Mouse (Mus musculus): Measurements from ENCODE around the gene Tiam1. TPM values are rescaled to one million over a fixed set of nuclear protein-coding genes. Genes with fewer than 3 reads are reported as not detected.

Gene Tiam1
- total RNA-seq, 2 experiments from 2014 or later: 68.4 to 75.3 TPM

DNA sequence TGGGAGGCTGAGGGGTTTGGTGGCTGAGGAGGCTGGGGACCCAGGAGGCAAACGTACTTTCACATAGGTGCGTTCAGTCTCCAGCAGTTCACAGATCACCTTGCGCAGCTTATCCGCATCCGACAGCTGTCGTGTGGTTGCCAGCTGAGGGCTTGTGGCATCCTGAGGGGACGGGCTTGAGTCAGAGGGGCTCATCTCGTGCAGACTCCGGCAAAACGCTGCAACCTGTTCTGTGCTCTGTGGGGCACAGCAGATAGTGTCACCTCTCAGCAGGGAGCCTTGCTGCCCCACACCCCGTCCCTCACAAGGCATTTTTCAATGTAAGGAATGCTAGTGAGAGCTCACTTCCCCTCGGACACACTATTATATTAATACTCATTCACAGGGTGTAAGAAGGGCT is 330.7 kb downstream of the Tiam1 start:
- no peak for DNase-seq (ENCODE audit: low spot score in 2 of 2)

DNA sequence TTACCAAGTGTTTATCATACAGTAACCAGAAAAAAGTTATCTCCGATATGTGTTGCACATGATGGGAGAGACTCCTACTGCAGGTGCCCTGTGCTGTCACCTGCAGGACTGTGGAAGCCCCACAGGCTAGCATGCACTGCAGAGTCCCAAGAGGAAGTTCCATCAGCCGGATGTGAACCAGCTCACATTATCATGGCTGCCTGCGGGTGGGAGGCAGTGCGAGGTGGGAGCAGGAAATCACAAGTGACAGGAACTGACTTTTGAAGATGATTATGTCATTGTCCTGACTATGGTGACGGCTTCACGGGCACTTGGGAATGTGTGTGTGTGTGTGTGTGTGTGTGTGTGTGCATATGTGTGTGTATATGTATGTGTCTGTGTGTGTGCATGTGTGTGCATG is 333.2 kb downstream of the Tiam1 start:
- no peak for DNase-seq (ENCODE audit: low spot score in 2 of 2)

DNA sequence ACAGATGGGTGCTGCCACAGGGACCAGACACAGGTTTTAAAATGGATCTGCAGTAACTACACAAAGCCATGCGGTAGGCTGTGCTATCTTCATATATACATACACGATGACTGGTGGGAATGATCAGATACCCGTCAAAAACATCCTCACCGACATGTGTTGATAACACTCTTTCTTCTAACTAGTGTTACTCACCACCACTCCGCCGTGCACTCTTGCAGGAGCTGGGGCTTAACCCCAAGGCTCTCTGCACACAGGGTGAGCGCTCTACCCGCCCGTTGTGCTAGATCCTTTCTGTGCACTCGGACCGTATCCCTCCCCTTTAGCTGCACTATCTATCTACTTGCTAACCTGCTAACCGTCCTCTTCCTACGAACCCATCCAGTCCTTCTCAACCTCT is 335.4 kb downstream of the Tiam1 start:
- DNase-seq (ENCODE audit: low spot score in 2 of 2): no peak

DNA sequence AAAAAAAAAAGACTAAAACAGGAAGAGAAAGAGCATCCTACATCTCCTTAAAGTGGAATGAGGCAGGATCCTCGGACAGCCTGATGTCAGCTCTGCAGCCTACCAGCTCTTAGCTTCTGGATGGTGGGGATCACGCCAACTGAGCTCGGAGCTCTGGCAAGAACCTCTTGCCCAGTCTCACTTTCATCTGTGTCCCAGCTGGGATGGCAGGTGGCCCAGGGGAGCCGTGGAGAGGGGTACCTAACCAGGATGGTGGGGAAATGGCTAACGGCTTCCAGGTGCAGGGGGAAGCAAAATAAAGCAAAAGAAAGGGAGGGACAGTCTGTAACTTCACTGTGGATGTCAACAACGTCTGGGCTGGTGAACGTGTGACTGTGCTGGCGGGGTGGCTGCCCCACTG is 337.6 kb downstream of the Tiam1 start:
- no peak for DNase-seq (ENCODE audit: low spot score in 2 of 2)

DNA sequence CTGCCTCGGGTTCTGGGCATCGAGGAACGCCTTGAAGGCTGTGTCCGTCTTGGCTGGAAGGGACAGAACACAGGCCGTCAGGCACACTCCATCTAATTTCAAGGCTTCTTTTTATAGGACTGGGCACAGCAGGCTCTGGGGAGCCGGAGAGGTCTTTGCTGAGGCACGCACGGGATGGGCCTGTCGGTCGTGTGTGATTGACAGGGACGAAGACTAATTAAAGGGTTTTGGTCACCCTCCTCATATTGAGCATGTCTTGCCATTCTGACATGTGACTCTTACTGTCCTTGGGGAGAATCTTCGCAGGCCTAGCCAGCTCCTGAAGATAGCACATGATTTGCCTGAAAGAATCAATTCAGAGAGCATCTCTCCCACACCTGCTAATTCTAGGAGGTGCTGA is 338.4 kb downstream of the Tiam1 start:
- DNase-seq (ENCODE audit: low spot score in 2 of 2): no peak

DNA sequence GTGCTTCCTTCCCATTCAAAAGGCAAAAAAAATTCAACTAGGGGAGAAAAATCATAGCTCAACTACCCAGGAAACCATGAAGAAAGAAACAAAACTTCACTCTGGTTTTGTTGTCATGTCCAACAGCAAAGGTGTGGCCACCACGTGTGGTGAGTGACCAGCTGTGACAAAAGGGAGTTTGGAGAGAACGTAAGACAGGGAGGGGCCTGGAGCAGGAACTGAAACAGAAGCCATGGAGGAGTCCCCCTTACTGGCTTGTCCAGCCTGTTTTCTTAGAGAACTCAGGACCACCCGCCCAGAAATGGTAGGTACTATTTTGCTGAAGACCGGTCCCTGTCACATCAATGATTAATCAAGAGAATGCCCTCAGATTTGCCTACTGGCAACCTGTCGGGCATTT is 342.1 kb downstream of the Tiam1 start:
- DNase-seq (ENCODE audit: low spot score in 2 of 2): no peak

DNA sequence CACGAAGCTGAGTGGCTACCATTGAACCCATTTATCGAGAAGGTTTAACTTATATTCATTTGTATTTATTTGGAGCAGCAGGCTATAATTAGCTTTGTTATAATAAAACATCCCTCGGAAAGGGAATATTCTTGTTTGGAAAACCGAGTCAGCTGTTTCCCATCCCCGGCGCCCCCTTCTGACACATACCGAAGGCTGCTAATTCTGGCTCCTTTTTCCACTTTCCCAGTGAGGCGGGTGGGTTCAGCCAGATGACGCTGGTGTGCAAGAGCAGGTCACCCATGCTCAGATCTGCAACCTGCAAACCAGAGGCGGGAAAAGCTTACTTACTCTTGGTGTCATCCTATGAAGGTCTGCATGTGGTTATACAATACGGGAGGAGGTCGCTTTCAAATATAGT is 343.8 kb downstream of the Tiam1 start:
- DNase-seq (ENCODE audit: low spot score in 2 of 2): no peak

DNA sequence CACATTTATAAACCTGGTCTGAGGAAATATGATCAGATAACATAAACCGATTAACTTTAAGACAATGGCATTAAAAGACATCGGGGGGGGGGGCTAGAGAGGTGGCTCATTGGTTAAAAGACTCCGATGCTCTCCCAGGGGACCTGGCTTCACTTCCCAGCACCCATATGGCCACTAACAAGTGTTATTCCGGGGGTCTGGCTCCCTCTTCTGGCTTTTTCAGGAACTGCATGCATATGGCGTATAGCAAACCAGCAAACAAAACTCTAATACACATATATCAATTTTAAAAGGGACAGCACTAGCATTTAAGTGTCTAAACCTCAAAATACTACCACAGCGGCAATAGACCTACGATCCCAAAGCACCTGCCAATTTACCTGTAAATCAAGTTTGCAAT is 347.0 kb downstream of the Tiam1 start:
- DNase-seq (ENCODE audit: low spot score in 2 of 2): peak in 1 of 2 experiments; percentile 35

DNA sequence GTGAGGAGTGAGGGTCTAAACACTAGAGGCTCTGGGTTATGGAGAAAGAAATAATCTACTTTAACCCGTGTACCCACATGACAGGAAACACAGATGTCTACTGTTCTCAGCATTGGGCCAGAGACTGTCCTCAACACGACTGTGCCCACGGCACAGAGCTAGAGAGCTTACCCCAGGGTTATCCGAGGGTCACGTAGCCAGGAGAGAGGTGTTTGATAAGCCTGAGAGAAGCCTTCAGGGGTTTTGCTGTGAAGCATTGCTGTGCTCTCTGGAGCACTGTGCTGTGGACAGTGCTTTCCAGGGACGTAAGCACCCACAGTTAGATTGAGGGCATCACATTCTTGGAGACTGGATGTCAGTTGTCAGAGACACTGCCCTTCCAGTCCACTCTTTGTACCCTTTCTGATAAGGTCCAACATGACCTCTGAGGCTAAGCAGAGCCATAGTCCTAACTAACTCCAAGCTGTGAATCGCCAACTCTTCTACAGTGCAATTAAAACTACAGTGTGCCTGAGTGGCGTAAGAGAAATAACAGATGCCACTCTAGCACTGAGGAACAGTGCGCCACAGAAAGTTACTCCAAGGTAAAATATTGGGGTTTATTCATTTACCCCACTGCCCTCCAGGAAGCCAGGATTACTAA is 353.7 kb downstream of the Tiam1 start:
- no peak for DNase-seq (ENCODE audit: low spot score in 2 of 2)

DNA sequence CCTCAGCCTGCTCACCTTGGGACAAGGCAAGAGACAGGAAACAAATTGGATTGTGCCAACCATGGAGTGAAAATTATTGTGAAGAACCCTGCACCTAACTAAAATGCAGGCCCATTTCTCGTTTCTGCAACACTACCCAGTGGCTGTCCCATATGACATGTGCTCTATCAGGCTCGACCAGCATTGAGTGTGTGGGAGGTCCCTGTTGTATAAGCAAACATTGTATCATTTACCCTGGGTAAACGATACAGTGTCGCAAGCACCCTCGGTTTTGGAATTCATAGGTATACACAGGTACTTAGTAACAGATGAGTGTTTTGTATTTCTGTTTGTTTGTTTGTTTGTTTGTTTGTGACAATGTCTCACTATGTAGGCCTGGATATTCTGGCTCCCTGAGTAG is 357.8 kb downstream of the Tiam1 start:
- no peak for DNase-seq (ENCODE audit: low spot score in 2 of 2)

DNA sequence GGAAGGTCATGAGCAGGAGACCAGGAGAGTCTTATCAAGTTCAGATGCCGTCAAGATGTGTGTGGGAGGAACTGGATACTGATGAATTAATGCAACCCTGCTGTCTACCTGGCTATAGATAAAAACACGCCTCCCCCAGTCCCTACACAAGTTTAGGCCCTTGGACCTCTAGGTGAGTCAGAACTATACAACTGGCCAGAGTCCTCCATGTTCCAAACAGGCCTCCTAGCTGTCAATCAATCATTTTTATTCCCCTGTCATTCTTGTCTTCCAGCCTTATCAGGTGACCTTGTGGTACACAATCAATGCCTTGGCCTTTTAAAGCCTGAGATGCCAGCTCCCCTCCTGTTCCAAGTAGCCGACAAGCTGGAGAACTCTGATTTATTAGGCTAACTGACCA is 363.9 kb downstream of the Tiam1 start:
- DNase-seq (ENCODE audit: low spot score in 2 of 2): no peak

DNA sequence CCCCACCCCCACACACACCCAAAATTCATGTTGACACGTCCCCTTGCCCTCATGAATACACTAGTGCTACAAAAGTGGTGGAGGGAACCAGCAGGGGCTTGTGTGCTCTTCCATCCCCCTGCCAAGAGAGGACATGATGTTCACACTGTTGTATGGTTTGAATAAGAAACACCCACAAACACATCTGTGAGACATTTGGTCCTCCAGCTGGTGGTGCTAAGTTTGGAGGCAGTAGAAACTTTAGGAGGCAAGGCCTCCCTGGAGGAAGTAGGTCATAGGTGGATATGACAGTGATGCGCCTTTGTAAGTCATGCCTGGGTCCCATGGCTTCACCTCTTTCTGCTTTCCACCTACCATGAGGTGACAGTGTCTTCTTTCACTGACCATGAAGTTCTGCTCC is 366.1 kb downstream of the Tiam1 start:
- no peak for DNase-seq (ENCODE audit: low spot score in 2 of 2)

DNA sequence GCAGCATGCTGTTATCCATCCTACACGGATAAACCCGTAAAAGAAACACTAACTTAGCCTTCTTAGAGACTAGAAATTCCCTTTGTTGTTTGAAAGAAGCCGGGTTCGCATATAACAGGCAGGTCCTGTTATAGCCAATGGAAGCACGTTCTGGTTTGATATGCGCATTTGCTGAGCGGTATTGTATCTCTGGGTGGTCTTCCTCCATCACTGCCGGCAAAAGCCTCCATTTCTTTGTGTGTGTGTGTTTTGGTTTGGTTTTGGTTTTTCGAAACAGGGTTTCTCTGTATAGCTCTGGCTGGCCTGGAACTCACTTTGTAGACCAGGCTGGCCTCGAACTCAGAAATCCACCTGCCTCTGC is 369.0 kb downstream of the Tiam1 start:
- DNase-seq (ENCODE audit: low spot score in 2 of 2): no peak

DNA sequence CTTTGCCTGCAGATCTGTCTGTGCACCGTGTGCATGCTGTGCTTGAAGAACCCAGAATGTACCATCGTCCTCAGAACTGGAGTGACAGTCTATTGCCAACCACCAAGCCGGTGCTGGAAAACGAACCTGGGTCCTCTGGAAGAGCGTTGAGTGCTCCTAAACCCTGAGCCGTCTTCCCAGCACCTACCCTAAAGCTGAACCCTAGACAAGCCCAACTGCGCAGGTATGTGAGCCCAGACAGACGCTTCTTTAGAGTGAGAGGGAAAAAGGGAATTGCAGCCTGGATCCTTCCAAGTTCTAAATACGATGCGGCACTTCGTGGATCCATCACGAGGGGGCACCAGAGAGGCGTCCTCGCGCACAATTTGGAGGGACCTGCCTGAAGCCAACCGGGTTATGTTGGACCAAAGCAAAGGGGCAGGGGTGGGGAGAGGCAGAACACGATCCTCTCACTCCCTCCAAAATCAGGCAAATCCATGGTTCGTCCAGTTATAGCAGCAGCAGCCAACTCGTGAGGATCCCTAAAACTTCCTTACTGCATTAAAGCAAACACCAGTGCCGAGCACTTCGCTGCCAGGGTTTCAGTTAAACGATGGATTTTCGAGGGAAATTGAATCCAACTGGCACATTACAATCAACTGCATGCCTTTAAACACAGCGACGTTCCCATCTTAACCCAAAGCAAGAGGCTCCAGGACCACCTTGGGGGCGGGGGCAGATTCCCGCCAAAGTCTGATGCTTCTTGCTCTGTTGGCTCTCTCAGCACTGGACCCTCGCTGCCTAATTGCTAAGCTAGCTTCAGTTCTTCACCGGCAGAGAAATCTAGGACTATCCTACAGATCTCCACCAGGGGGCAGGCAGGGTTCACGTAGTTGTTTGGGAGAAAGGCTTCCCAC is 369.7 kb downstream of the Tiam1 start:
- DNase-seq (ENCODE audit: low spot score in 2 of 2): peak; percentile 97

DNA sequence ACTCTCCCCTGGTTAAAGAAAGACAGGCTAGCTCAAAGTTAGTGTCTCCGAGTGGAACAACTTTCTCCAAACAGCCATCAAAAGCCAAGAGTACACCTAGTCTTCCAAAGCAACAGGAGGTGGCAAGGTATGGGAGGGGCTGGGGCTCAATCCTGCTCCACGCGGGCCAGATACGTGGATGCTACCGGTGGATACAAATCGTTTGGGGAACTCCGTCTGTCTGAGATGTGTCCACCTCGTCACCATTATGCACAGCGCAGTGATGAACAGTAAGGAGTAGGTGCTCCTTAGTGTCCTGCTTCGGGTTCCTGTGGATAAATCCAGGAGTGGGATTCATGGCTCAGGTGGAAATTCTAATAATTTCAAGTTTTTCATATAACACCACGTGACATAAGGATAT is 377.6 kb downstream of the Tiam1 start:
- no peak for DNase-seq (ENCODE audit: low spot score in 2 of 2)

DNA sequence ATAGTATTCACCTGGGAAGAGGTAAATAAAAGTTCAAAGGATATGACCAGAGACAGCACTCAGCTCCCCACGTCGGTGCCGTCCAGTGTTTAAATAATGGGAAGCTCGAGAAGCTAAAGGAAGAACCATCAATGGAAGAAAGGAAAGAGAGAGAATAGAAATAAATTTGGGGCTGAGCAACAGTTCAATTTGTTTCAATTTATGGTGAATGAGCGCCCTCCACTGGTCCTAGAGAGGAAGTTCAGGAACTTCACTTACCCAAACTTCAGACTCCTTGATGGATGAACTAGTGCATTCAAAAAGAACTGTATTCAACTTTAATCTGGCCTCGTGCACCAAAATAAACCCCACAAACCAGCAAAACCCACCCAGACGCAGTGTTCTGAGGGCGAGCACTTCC is 378.1 kb downstream of the Tiam1 start:
- DNase-seq (ENCODE audit: low spot score in 2 of 2): peak; percentile 45 to 68

DNA sequence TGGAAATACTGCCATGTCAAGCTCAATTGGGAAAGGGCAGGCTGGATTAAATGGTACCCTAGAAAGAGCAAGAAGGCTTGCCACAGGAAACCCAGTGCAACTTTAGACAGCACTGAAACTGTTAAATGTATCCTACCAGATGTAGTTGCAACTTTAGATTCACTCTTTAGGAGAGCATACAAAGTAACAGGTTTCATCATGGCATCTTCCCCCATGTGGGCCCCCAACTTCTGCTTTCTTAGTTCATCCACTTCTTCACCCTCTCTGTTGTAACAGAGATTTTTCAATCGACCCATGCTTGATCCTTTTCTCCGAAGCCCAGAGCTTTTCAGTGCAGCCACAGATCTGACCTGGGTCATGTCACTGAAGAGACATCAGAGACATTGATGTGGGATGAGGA is 379.8 kb downstream of the Tiam1 start:
- DNase-seq (ENCODE audit: low spot score in 2 of 2): no peak

DNA sequence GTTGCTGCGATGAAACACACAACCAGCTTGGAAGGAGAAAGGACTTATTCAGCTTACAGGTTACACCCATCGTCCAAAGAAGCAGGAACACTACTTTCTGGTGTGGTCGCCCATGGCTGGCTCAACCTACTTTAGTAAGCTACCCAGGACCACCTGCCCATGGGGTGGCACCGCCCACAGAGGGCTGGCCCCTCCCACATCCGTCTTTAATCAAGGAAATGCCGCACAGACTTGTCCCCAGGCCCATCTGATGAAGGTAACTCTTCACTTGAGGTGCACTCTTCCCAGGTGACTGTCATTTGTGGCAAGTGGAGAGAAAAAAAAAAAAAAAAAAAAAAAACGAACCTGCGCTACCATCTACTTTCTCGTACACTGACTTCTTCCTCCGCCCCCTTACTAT is 381.0 kb downstream of the Tiam1 start:
- no peak for DNase-seq (ENCODE audit: low spot score in 2 of 2)

DNA sequence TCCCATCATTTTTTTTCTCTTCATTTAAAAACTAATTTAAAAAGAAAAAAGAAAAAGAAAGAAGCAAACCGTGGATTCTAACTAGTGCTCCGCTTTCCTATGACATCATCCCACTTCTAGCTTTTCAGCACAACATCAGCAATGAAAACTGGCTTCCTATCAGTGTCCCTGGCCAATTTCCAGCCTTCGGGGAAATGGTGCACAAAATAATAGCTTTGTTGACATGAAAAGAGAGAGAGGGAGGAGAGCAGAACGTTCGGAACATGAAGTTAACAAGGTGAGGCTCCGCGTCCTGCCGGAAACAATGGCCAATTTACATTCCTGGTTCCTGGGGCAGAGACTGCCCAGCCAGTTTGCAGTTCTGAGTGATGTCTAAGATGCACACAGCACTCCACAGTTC is 381.5 kb downstream of the Tiam1 start:
- peak in 1 of 2 experiments; percentile 33 for DNase-seq (ENCODE audit: low spot score in 2 of 2)

DNA sequence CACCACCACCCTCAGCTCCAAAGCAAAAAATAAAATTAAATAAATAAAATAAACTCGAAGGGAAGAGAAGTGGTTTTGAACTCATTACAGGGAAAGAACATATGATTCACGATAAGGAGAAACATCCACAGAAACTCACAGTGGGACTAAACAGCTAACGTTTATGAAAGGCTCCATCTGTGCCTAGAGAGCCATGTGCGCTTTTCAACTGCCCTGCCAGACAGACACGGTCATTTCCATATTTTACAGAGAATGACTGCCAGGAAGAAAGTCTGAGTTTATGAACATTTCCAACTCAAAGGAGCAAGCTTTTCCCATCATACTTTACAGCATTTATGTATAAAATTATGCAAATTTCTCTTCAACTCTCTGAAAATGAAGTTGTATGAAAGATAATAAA is 386.2 kb downstream of the Tiam1 start:
- no peak for DNase-seq (ENCODE audit: low spot score in 2 of 2)

DNA sequence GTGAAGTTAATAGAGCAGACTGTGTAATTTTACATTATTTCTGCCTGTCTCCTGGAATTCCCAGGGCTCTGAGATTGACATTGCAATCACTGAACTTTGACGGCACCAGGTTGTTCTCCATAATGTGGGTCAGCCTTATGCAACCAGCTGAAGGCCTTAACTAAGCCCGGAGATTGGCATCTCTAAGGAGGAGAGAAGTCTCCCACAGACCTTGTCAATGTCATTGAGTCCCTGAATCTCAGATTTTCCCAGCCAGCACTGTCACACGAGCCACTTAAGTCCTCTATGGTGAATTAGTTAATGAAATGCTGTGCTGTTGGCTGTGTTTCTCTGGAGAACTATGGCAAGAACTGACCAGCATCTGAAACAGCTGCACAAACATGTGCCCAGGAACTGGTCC is 388.9 kb downstream of the Tiam1 start:
- no peak for DNase-seq (ENCODE audit: low spot score in 2 of 2)

DNA sequence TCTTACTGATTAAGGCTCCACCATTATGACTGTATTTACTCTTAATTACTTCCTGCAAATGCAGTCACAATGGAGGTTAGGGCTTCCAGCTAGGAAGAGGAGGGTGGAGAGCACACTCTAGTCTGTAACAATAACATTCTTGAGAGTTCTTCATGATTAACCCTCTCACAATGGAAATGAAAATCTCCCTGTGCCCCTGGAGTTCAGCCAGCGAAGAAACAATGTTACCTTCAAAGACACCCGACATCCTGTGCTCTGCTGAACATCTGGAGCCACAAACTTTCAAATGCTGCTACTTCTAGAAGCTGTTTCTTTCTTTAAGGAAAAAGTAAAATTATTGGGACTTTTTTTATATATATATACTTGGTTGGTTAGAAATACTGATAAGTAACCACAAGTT is 395.7 kb downstream of the Tiam1 start:
- DNase-seq (ENCODE audit: low spot score in 2 of 2): no peak

DNA sequence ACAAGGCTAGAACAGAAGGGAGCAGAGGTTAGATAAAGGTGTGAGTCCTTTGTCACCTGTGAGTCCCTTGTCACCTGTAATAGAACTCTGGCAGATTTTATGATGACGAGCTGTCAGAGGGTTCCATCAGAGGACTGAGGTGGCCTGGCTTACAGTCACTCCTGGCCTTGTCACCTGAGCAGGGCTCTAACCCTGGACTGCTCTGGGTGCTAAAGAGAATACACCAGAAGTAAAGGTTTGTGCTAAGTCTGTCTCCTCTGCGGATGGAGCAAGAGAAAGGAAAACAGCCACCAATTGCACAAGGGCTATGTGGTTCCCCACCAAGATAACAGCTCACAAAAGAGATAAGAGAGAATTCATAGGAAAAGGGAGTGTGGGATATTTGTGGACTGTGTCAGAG is 404.0 kb downstream of the Tiam1 start:
- no peak for DNase-seq (ENCODE audit: low spot score in 2 of 2)

Measured in layer of hippocampus, postnatal 10 days (tissue).